Mouse (Mus musculus): ENCODE data around the gene Mre11a. TPM values are rescaled to one million over a fixed set of nuclear protein-coding genes. Genes with fewer than 3 reads are reported as not detected.

The Mre11a gene
- polyA plus RNA-seq, 1 experiment from 2014 or later = 4.7 TPM

DNA sequence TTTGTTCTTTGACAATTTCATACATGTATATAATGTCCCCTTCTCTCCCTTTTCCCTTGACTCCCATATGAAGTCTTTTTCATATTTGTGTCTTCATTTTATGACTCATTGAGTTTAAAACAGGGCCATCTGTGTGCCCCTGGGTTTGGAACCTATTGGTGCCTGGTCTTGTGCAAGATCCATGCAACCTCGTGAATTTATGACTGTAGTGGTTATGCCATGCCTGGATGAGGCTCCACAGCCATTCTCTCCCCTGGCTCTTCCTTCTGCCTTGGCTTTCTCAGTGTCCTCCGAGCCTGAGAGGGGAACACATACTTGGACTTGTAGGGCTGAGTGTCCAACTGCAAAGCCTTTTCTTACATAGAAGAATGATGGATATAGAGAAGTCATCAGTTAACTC lies 21.3 kb downstream of the Mre11a start:
- Histone ChIP-seq H3K9ac (replicated peaks; ENCODE audit: low read depth) (no peak overlapping the region), H3K4me1 (ENCODE audit: insufficient read depth, low read depth, low read length) (no peaks in the 10 kb centered on the region), H3K4me3 (ENCODE audit: low read depth, low read length) (no peak overlapping the region), H3K27me3 (replicated peaks; ENCODE audit: insufficient read depth, low read length) (no peaks in the 10 kb centered on the region), H3K4me2 (replicated peaks; ENCODE audit: low read depth, low read length) (no peak overlapping the region), H3K27ac (ENCODE audit: low read length) (no peak overlapping the region), H3K36me3 (ENCODE audit: insufficient read depth, low read length) (no peaks in the 10 kb centered on the region; the same call in 1 of the 2 replicates), H3K9me3 (ENCODE audit: low read length) (no peaks in the 10 kb centered on the region)
- WGBS = 87% methylated on average over 2 of the region's 2 CpGs
- no peak for TF ChIP-seq CTCF (IDR thresholded peaks at IDR 0.05)
- no peak for TF ChIP-seq EP300 (IDR thresholded peaks at IDR 0.05)
- DNase-seq (ENCODE audit: low spot score) = no peak
- no peak for ATAC-seq

DNA sequence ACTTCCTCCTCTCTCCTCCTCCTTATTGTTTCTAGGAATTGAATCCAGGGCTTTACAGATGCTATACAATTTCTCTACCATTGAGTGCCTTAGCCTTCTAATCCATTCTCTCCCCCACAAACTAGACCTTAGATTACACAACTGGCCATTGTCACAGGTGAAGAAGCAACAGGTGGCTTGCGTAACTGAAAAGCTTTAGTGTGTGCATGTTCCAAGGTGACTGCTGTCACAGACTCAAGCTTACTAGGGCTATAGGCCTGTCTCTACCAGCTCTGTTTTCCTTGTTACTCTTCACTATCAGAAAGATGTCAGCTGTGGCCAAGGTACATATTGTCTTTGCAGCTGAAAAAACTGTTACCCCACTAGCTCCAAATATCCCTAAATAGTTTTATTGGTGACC lies 22.3 kb downstream of the Mre11a start:
- Histone ChIP-seq H3K4me1 (ENCODE audit: insufficient read depth, low read depth, low read length) (no peaks in the 10 kb centered on the region), H3K4me2 (replicated peaks; ENCODE audit: low read depth, low read length) (no peak overlapping the region), H3K9ac (replicated peaks; ENCODE audit: low read depth) (no peak overlapping the region), H3K9me3 (ENCODE audit: low read length) (no peaks in the 10 kb centered on the region), H3K27me3 (replicated peaks; ENCODE audit: insufficient read depth, low read length) (no peaks in the 10 kb centered on the region), H3K27ac (ENCODE audit: low read length) (no peak overlapping the region), H3K4me3 (ENCODE audit: low read depth, low read length) (no peak overlapping the region), H3K36me3 (ENCODE audit: insufficient read depth, low read length) (peaks cover 6% of the 10 kb centered on the region)
- ATAC-seq (no peak), DNase-seq (ENCODE audit: low spot score) (no peak)
- 100% methylated on average over 1 of the region's 1 CpGs for WGBS
- TF ChIP-seq EP300 (IDR thresholded peaks at IDR 0.05) = no peak
- TF ChIP-seq CTCF (IDR thresholded peaks at IDR 0.05) = no peak

DNA sequence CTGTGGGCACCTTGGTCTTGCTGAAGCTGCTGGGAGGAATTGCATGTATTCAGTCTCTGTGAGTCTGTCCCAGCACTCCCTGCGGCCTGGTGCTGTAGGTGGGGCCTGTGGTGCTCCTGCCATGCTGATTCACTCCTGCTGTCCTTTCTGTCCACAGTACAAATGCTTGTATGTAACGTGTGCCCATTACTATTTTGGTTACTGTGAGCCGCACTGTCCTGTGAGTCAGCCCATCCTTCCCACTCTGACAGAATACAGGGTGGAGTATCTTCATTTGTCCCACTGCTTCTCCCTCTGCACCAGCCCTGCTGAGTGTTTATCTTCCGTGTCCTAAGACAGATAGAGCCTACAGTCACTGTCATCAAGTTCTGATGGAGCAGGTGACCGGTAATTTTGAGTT lies 25.7 kb downstream of the Mre11a start:
- no peaks in the 10 kb centered on the region for H3K27me3 ChIP-seq (replicated peaks; ENCODE audit: insufficient read depth, low read length)
- H3K4me3 ChIP-seq (ENCODE audit: low read depth, low read length) = no peak overlapping the region
- ATAC-seq = no peak
- H3K9ac ChIP-seq (replicated peaks; ENCODE audit: low read depth) = no peak overlapping the region
- no peak for DNase-seq (ENCODE audit: low spot score)
- no peaks in the 10 kb centered on the region for H3K9me3 ChIP-seq (ENCODE audit: low read length)
- no peak overlapping the region for H3K27ac ChIP-seq (ENCODE audit: low read length)
- H3K4me1 ChIP-seq (ENCODE audit: insufficient read depth, low read depth, low read length) = no peaks in the 10 kb centered on the region
- TF ChIP-seq CTCF (IDR thresholded peaks at IDR 0.05) = no peak
- H3K36me3 ChIP-seq (ENCODE audit: insufficient read depth, low read length) = peaks cover 6% of the 10 kb centered on the region; the same call in 1 of the 2 replicates
- 95% methylated on average over 5 of the region's 5 CpGs for WGBS
- no peak overlapping the region for H3K4me2 ChIP-seq (replicated peaks; ENCODE audit: low read depth, low read length)

DNA sequence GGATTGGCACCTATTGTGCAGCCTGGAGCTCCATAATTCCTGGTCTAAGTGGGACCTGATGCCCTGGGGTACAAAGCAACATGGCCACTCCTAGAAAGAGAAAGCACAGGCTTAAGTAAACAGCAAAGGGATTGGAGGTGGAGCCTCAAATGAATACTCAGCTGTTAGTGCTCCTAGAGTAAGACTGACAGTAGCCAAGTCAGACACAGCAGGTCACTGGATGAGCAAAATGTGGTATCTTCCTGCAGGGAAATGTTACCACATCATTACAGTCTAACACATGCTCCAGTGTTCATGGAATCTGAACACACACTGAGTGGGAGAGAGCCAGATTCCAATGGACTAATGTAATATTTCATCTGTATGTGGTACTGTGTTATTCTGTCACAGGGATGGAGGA lies 36.9 kb downstream of the Mre11a start:
- no peaks in the 10 kb centered on the region for H3K4me1 ChIP-seq (ENCODE audit: insufficient read depth, low read depth, low read length)
- TF ChIP-seq CTCF (IDR thresholded peaks at IDR 0.05) (no peak), EP300 (IDR thresholded peaks at IDR 0.05) (no peak)
- H3K27me3 ChIP-seq (replicated peaks; ENCODE audit: insufficient read depth, low read length) = no peaks in the 10 kb centered on the region
- H3K27ac ChIP-seq (ENCODE audit: low read length) = no peak overlapping the region
- no peaks in the 10 kb centered on the region for H3K9me3 ChIP-seq (ENCODE audit: low read length)
- no peak for DNase-seq (ENCODE audit: low spot score)
- no peak overlapping the region for H3K9ac ChIP-seq (replicated peaks; ENCODE audit: low read depth)
- H3K4me3 ChIP-seq (ENCODE audit: low read depth, low read length) = no peak overlapping the region
- 0 out of 2 replicates have a peak, but pooled peaks cover 5% of the 10 kb centered on the region for H3K36me3 ChIP-seq (ENCODE audit: insufficient read depth, low read length)
- no peak overlapping the region for H3K4me2 ChIP-seq (replicated peaks; ENCODE audit: low read depth, low read length)
- ATAC-seq = no peak

DNA sequence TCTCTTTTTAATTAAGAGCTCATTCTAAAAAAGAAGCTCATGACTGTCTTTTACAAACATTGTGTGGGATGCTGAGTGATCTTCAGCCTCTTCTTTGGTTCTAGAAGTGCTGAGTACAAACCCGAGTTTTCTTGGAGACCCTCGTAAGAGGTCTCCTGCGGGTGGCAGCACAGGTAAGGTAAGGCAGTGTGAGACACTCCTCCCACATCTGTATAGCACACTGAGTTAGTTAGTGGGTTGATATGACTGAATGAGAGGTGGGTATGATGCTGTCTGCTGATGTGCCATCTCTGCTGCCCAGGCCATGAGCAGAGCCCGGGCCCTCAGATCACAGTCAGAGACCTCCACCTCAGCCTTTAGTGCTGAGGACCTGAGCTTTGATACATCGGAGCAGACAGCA lies 40.4 kb downstream of the Mre11a start:
- Histone ChIP-seq H3K36me3 (ENCODE audit: insufficient read depth, low read length) (0 out of 2 replicates have a peak, but pooled peaks cover 6% of the 10 kb centered on the region), H3K4me1 (ENCODE audit: insufficient read depth, low read depth, low read length) (no peaks in the 10 kb centered on the region), H3K9me3 (ENCODE audit: low read length) (no peaks in the 10 kb centered on the region), H3K9ac (replicated peaks; ENCODE audit: low read depth) (no peak overlapping the region), H3K4me2 (replicated peaks; ENCODE audit: low read depth, low read length) (no peak overlapping the region), H3K4me3 (ENCODE audit: low read depth, low read length) (no peak overlapping the region), H3K27me3 (replicated peaks; ENCODE audit: insufficient read depth, low read length) (no peaks in the 10 kb centered on the region), H3K27ac (ENCODE audit: low read length) (no peak overlapping the region)
- TF ChIP-seq CTCF (IDR thresholded peaks at IDR 0.05) = no peak
- no peak for TF ChIP-seq EP300 (IDR thresholded peaks at IDR 0.05)
- no peak for DNase-seq (ENCODE audit: low spot score)
- no peak for ATAC-seq
- 91% methylated on average over 5 of the region's 5 CpGs for WGBS

DNA sequence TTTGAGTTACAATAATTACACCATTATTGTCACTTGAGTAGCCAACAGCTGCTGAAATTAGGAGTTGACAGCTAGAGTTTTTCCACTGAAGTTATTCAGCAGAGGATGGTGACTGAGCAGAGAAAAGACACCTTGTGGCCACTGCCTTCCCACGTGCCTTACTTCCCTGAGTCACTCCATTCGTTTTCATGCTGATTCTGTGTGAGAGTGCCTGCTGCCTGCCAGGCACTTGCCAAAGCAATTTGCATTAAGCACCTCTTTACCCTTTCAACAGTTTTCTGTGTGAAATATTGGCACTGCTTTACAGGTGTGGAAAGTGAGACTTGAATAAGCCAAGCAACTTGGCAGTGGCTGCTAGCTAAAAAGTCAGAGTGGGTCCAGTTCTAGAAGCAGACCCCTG lies 43.4 kb downstream of the Mre11a start:
- 47% methylated on average over 2 of the region's 2 CpGs for WGBS
- Histone ChIP-seq H3K4me1 (ENCODE audit: insufficient read depth, low read depth, low read length) (no peaks in the 10 kb centered on the region), H3K27ac (ENCODE audit: low read length) (no peak overlapping the region), H3K36me3 (ENCODE audit: insufficient read depth, low read length) (0 out of 2 replicates have a peak, but pooled peaks cover 6% of the 10 kb centered on the region), H3K9ac (replicated peaks; ENCODE audit: low read depth) (no peak overlapping the region), H3K4me2 (replicated peaks; ENCODE audit: low read depth, low read length) (no peak overlapping the region), H3K9me3 (ENCODE audit: low read length) (no peaks in the 10 kb centered on the region), H3K4me3 (ENCODE audit: low read depth, low read length) (no peak overlapping the region), H3K27me3 (replicated peaks; ENCODE audit: insufficient read depth, low read length) (no peaks in the 10 kb centered on the region)
- ATAC-seq = peak; percentile 79
- DNase-seq (ENCODE audit: low spot score) = peak; percentile 61
- TF ChIP-seq EP300 (IDR thresholded peaks at IDR 0.05) (no peak), CTCF (IDR thresholded peaks at IDR 0.05) (no peak)

DNA sequence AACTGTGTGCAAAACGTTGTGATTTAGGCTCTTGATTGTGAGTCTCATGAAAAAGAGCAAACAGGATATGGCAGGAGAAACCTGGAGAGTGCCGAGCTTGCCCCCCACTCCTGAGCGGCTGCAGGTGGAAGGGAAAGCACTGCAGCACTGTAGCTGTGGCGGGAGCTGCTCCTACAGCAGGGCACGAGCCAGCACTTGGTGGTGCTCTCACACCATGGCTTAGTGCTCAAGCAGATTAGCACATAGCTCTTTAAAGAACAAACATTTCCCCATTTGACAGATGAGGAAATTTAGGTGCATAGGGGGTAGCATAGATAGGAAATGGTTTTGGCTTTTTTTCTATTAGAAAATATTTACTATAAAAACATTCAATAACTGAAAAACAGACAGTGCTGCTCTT lies 47.6 kb downstream of the Mre11a start:
- no peak for ATAC-seq
- no peaks in the 10 kb centered on the region for H3K27me3 ChIP-seq (replicated peaks; ENCODE audit: insufficient read depth, low read length)
- peak; percentile 10 for DNase-seq (ENCODE audit: low spot score)
- H3K4me2 ChIP-seq (replicated peaks; ENCODE audit: low read depth, low read length) = no peak overlapping the region
- no peaks in the 10 kb centered on the region for H3K9me3 ChIP-seq (ENCODE audit: low read length)
- WGBS = 79% methylated on average over 5 of the region's 5 CpGs
- H3K4me1 ChIP-seq (ENCODE audit: insufficient read depth, low read depth, low read length) = no peaks in the 10 kb centered on the region
- no peak overlapping the region for H3K27ac ChIP-seq (ENCODE audit: low read length)
- no peaks in the 10 kb centered on the region; the same call in 1 of the 2 replicates for H3K36me3 ChIP-seq (ENCODE audit: insufficient read depth, low read length)
- TF ChIP-seq CTCF (IDR thresholded peaks at IDR 0.05) (peak; percentile 35; the same call in 1 of the 2 replicates), EP300 (IDR thresholded peaks at IDR 0.05) (no peak)
- H3K4me3 ChIP-seq (ENCODE audit: low read depth, low read length) = no peak overlapping the region
- H3K9ac ChIP-seq (replicated peaks; ENCODE audit: low read depth) = no peak overlapping the region

Data from lung, postnatal 0 days (tissue).